Mouse (Mus musculus): ENCODE measurements around the gene Apoc1.

GRCm38 (mm10) chr7:19714836-19715235 is 22.4 kb upstream of the Apoc1 start:
- TF ChIP-seq EP300 (optimal IDR thresholded peaks at IDR 0.05) (no peak), CTCF (IDR thresholded peaks at IDR 0.05; ENCODE audit: low read depth) (no peak)
